Comparison of ENCODE assay signal across 11 mouse cellular contexts in the genomic region with DNA sequence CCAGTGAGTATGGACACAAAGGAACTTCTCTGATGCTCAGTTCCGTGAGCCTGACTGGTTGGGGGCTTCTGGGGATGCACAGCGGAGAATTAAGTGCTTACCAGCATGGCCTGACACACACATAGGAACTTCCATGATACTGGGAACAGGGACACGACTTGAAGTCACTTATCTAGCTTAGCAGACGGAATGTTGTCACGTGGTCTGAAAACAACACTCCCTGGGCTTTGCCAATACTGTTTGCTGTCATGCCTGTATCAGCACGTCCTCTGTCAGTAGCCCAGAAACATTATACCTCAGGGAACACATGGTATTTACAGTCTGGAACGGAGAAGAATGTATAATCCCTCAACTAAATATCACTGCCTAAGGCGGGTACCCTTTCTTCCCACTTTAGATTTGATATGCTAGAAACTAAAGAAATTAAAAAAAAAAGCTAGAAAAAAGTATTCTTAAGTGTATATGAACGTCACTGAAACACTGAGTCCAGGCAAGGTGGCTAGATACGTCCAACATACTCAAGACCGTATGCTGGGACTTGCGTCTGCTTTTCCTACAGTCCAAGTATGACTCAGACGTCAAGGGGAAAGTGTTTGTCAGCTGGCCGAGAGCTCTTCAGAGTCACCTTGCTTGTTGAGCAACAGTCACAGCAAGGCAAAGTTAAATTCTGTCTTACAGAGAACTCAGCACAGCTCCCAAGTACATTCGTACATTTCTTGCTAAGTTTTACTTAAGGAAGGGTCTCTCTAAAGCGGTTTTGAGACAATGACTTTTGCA. TPM values are rescaled to one million over a fixed set of nuclear protein-coding genes. Genes with fewer than 3 reads are reported as not detected.
DNase-seq lines count a peak whose midpoint lies in the region; ATAC-seq lines count a peak whose summit lies in the region.
"Had no signal": no experiment of that assay in that cellular context is flagged by ENCODE, and none has a peak within 500 bp of the region (broad histone marks: within the 10 kb centered on the region; RNA-seq: fewer than 3 reads in every experiment).

No protein-coding gene starts in this region.

- no peaks in the 10 kb centered on the region for H3K9me3 ChIP-seq in limb, embryonic 13.5 days
- no peaks in the 10 kb centered on the region for H3K9me3 ChIP-seq in limb, embryonic 10.5 days (replicated peaks)
- no peaks in the 10 kb centered on the region for H3K9me3 ChIP-seq in liver, embryonic 13.5 days (replicated peaks)
- no peaks in the 10 kb centered on the region for H3K9me3 ChIP-seq in stomach, embryonic 16.5 days (replicated peaks; ENCODE audit: control insufficient read depth, low read length)
- no peaks in the 10 kb centered on the region for H3K9me3 ChIP-seq in hindbrain, embryonic 12.5 days (replicated peaks)
- H3K9me3 ChIP-seq: G1E had no signal

- no peak for DNase-seq in limb, embryonic 10.5 days (ENCODE audit: low spot score)
- DNase-seq in heart, adult 18-20 months, result peak; percentile 60 to 67
- peak; percentile 40 for DNase-seq in liver, embryonic 13.5 days
- no peak for DNase-seq in T-cell, adult 2 months (ENCODE audit: low spot score)
- DNase-seq in spleen, postnatal 4 days (ENCODE audit: low spot score in 2 of 2), result no peak
- DNase-seq: kidney, adult 2 months; left cerebral cortex, postnatal 4 days had no signal

- peak; percentile 55; the same call in 1 of the 2 replicates for ATAC-seq in limb, embryonic 13.5 days (ENCODE audit: low FRiP score, low read depth)
- ATAC-seq in liver, embryonic 13.5 days (ENCODE audit: low read depth), result peak; percentile 86
- ATAC-seq in stomach, embryonic 16.5 days (ENCODE audit: insufficient read depth, low FRiP score), result 0 out of 2 replicates have a peak, but pooled peaks have one; percentile 29
- ATAC-seq in hindbrain, embryonic 12.5 days (ENCODE audit: low FRiP score), result no peak

- H3K27ac ChIP-seq in limb, embryonic 13.5 days, result no peak overlapping the region
- H3K27ac ChIP-seq in limb, embryonic 10.5 days, result no peak overlapping the region
- peak overlapping the region; percentile 70 for H3K27ac ChIP-seq in liver, embryonic 13.5 days
- H3K27ac ChIP-seq in stomach, embryonic 16.5 days (ENCODE audit: low read length), result no peak overlapping the region
- H3K27ac ChIP-seq in hindbrain, embryonic 12.5 days, result no peak overlapping the region

- no peaks in the 10 kb centered on the region for H3K27me3 ChIP-seq in limb, embryonic 13.5 days
- no peaks in the 10 kb centered on the region for H3K27me3 ChIP-seq in limb, embryonic 10.5 days (ENCODE audit: low read depth, poor library complexity, severe bottlenecking)
- no peaks in the 10 kb centered on the region for H3K27me3 ChIP-seq in liver, embryonic 13.5 days
- no peaks in the 10 kb centered on the region for H3K27me3 ChIP-seq in stomach, embryonic 16.5 days (ENCODE audit: control insufficient read depth, insufficient read depth, low read length)
- H3K27me3 ChIP-seq in hindbrain, embryonic 12.5 days, result no peaks in the 10 kb centered on the region

- WGBS in limb, embryonic 13.5 days, result 81% methylated on average over 16 of the region's 16 CpGs
- WGBS in limb, embryonic 10.5 days, result 90% methylated on average over 16 of the region's 16 CpGs
- WGBS in liver, embryonic 13.5 days (ENCODE audit: insufficient replicate concordance), result 58% methylated on average over 16 of the region's 16 CpGs
- 76% methylated on average over 16 of the region's 16 CpGs for WGBS in stomach, embryonic 16.5 days
- WGBS in hindbrain, embryonic 12.5 days, result 87% methylated on average over 16 of the region's 16 CpGs

- no peak overlapping the region for H3K4me2 ChIP-seq in limb, embryonic 13.5 days (replicated peaks)
- 0 out of 2 replicates have a peak overlapping the region, but pooled peaks have one; percentile 6 for H3K4me2 ChIP-seq in liver, embryonic 13.5 days
- no peak overlapping the region for H3K4me2 ChIP-seq in stomach, embryonic 16.5 days (ENCODE audit: low read depth, low read length)
- no peak overlapping the region for H3K4me2 ChIP-seq in hindbrain, embryonic 12.5 days (replicated peaks)

- peaks cover 19% of the 10 kb centered on the region for H3K4me1 ChIP-seq in limb, embryonic 13.5 days
- peaks cover 22% of the 10 kb centered on the region for H3K4me1 ChIP-seq in limb, embryonic 10.5 days
- peaks cover 78% of the 10 kb centered on the region for H3K4me1 ChIP-seq in liver, embryonic 13.5 days (replicated peaks)
- H3K4me1 ChIP-seq in stomach, embryonic 16.5 days (ENCODE audit: control insufficient read depth, insufficient read depth, low read length), result peaks cover 2% of the 10 kb centered on the region; the same call in 1 of the 2 replicates
- H3K4me1 ChIP-seq in hindbrain, embryonic 12.5 days, result peaks cover 17% of the 10 kb centered on the region

- H3K9ac ChIP-seq in limb, embryonic 13.5 days, result no peak overlapping the region
- H3K9ac ChIP-seq in liver, embryonic 13.5 days, result 0 out of 2 replicates have a peak overlapping the region, but pooled peaks have one; percentile 23
- no peak overlapping the region for H3K9ac ChIP-seq in stomach, embryonic 16.5 days (ENCODE audit: low read length)
- no peak overlapping the region for H3K9ac ChIP-seq in hindbrain, embryonic 12.5 days

- H3K4me3 ChIP-seq in limb, embryonic 13.5 days, result no peak overlapping the region
- no peak overlapping the region for H3K4me3 ChIP-seq in limb, embryonic 10.5 days
- no peak overlapping the region for H3K4me3 ChIP-seq in liver, embryonic 13.5 days (replicated peaks)
- H3K4me3 ChIP-seq in stomach, embryonic 16.5 days (replicated peaks; ENCODE audit: low read length), result no peak overlapping the region
- no peak overlapping the region for H3K4me3 ChIP-seq in hindbrain, embryonic 12.5 days

- H3K36me3 ChIP-seq in limb, embryonic 13.5 days, result peaks cover 56% of the 10 kb centered on the region
- H3K36me3 ChIP-seq in limb, embryonic 10.5 days, result peaks cover 93% of the 10 kb centered on the region
- H3K36me3 ChIP-seq in liver, embryonic 13.5 days, result peaks cover 55% of the 10 kb centered on the region
- H3K36me3 ChIP-seq in stomach, embryonic 16.5 days (ENCODE audit: control insufficient read depth, insufficient read depth, low read length), result no peaks in the 10 kb centered on the region
- peaks cover 24% of the 10 kb centered on the region for H3K36me3 ChIP-seq in hindbrain, embryonic 12.5 days
- H3K36me3 ChIP-seq: G1E had no signal

RNA-seq across cellular contexts. Expression of a gene that starts 7.3 kb away (rescaled TPM):
- polyA plus RNA-seq in limb, embryonic 13.5 days (2015; fragmentation: Nextera tagmentation; extraction: Ambion mirVana), result 101 and 102 TPM in 2 replicates
- 141 and 143 TPM in 2 replicates for polyA plus RNA-seq in limb, embryonic 10.5 days (2016; fragmentation: Nextera tagmentation; extraction: Ambion mirVana)
- 10 to 100 TPM; 20.6 to 22.6 TPM for total RNA-seq in heart, adult 18-20 months (2021)
- polyA plus RNA-seq in liver, embryonic 13.5 days (2015; fragmentation: Nextera tagmentation; extraction: Ambion mirVana), result 42.8 and 53.6 TPM in 2 replicates
- polyA plus RNA-seq in stomach, embryonic 16.5 days (2015; fragmentation: Nextera tagmentation; extraction: Ambion mirVana), result 62.5 and 65.0 TPM in 2 replicates
- 102 and 110 TPM in 2 replicates for polyA plus RNA-seq in hindbrain, embryonic 12.5 days (2016; fragmentation: Nextera tagmentation; extraction: Ambion mirVana)
- total RNA-seq: G1E had no signal

Comparison
In these comparisons a context has a peak if more than half of its experiments do, and no peak if none do; other contexts are left out.
1. DNase-seq: peak in heart, adult 18-20 months (2 of 2) and liver, embryonic 13.5 days (single experiment); none in limb, embryonic 10.5 days (single experiment), T-cell, adult 2 months (single experiment) and spleen, postnatal 4 days (0 of 2).